ENCODE assay signal across 29 mouse cellular contexts in genomic region chr17:84217696-84218095, GRCm38 (mm10). TPM values are rescaled to one million over a fixed set of nuclear protein-coding genes. Genes with fewer than 3 reads are reported as not detected.
DNase-seq lines count a peak whose midpoint lies in the region; ATAC-seq and TF ChIP-seq lines count a peak whose summit lies in the region.
"Had no signal": no experiment of that assay in that cellular context is flagged by ENCODE, and none has a peak within 500 bp of the region (broad histone marks: within the 10 kb centered on the region; RNA-seq: fewer than 3 reads in every experiment).

No protein-coding gene starts in this region.

- DNase-seq in heart, embryonic 10.5 days (ENCODE audit: low spot score): no peak
- no peak for DNase-seq in heart, postnatal 10 days
- DNase-seq in liver, adult 2 months (ENCODE audit: extremely low read depth, low read depth, low spot score): peak; percentile 74
- DNase-seq in adipocyte (ENCODE audit: low spot score): peak; percentile 58
- DNase-seq in skeletal muscle tissue, adult 2 months (ENCODE audit: low read depth, low spot score): peak; percentile 48
- no peak for DNase-seq in thymus, postnatal 36 days
- DNase-seq: adrenal gland, adult 2 months; adrenal gland, postnatal 10 days; adrenal gland, postnatal 25 days; cerebellum, adult 11 months; cerebellum, adult 18-20 months; cerebellum, adult 8-10 months; cerebellum, adult 9-11 months; cerebellum, postnatal 14 days; cerebellum, postnatal 36 days; embryo, embryonic 11 days had no signal

- H3K4me1 ChIP-seq in heart, embryonic 10.5 days: 0 out of 2 replicates have a peak, but pooled peaks cover 5% of the 10 kb centered on the region
- H3K4me1 ChIP-seq in liver, adult 2 months (ENCODE audit: control insufficient read depth, insufficient read depth, low read length): peaks cover 16% of the 10 kb centered on the region
- H3K4me1 ChIP-seq in liver, embryonic 12.5 days: peaks cover 15% of the 10 kb centered on the region
- H3K4me1 ChIP-seq: embryonic facial prominence, embryonic 13.5 days; embryonic facial prominence, embryonic 15.5 days; forebrain, embryonic 10.5 days; forebrain, embryonic 12.5 days had no signal

- no peak for ATAC-seq in liver, embryonic 12.5 days
- ATAC-seq: activated CD4-positive, CD25-positive, alpha-beta regulatory T cell, adult 4 months; CD4-positive, CD25-positive, alpha-beta regulatory T cell, adult 4 months; forebrain, embryonic 14.5 days; forebrain, embryonic 16.5 days; Patski had no signal

- no peak for TF ChIP-seq POLR2A in liver, adult 2 months (IDR thresholded peaks at IDR 0.05; ENCODE audit: extremely low read depth, insufficient read depth, low read length)

- H3K4me3 ChIP-seq in heart, embryonic 10.5 days: no peak overlapping the region
- H3K4me3 ChIP-seq in liver, adult 2 months (ENCODE audit: insufficient read depth, low read depth, low read length): no peak overlapping the region
- H3K4me3 ChIP-seq in liver, embryonic 12.5 days: no peak overlapping the region
- H3K4me3 ChIP-seq: embryonic facial prominence, embryonic 13.5 days; embryonic facial prominence, embryonic 15.5 days; erythroblast, embryonic 14.5 days; forebrain, embryonic 10.5 days; forebrain, embryonic 12.5 days had no signal

- H3K36me3 ChIP-seq in heart, embryonic 10.5 days: peaks cover 44% of the 10 kb centered on the region
- H3K36me3 ChIP-seq in liver, adult 2 months (ENCODE audit: control insufficient read depth, insufficient read depth, low read length): peaks cover 2% of the 10 kb centered on the region; the same call in 1 of the 2 replicates
- peaks cover 53% of the 10 kb centered on the region for H3K36me3 ChIP-seq in liver, embryonic 12.5 days

- intact Hi-C loops in heart, postnatal 10 days (cut with DNase I): no loop called here

- no peaks in the 10 kb centered on the region for H3K9me3 ChIP-seq in heart, embryonic 10.5 days
- H3K9me3 ChIP-seq in liver, embryonic 12.5 days (replicated peaks): no peaks in the 10 kb centered on the region
- H3K9me3 ChIP-seq: embryonic facial prominence, embryonic 13.5 days; embryonic facial prominence, embryonic 15.5 days; forebrain, embryonic 10.5 days; forebrain, embryonic 12.5 days; G1E had no signal

- H3K27ac ChIP-seq in heart, embryonic 10.5 days: 0 out of 2 replicates have a peak overlapping the region, but pooled peaks have one; percentile 10
- H3K27ac ChIP-seq in liver, adult 2 months (replicated peaks; ENCODE audit: insufficient read depth, low read depth, low read length): peak overlapping the region; percentile 14; the same call in 1 of the 2 replicates
- no peak overlapping the region for H3K27ac ChIP-seq in liver, embryonic 12.5 days
- H3K27ac ChIP-seq: embryonic facial prominence, embryonic 13.5 days; embryonic facial prominence, embryonic 15.5 days; forebrain, embryonic 10.5 days; forebrain, embryonic 12.5 days had no signal

- H3K79me2 ChIP-seq in liver, adult 2 months (ENCODE audit: control insufficient read depth, insufficient read depth, low read length): no peaks in the 10 kb centered on the region

- no peak overlapping the region for H3K9ac ChIP-seq in liver, adult 2 months (ENCODE audit: low read depth, low read length)
- H3K9ac ChIP-seq in liver, embryonic 12.5 days: no peak overlapping the region
- H3K9ac ChIP-seq: embryonic facial prominence, embryonic 13.5 days; embryonic facial prominence, embryonic 15.5 days; forebrain, embryonic 12.5 days had no signal

- H3K4me2 ChIP-seq in liver, embryonic 12.5 days: no peak overlapping the region
- H3K4me2 ChIP-seq: embryonic facial prominence, embryonic 13.5 days; embryonic facial prominence, embryonic 15.5 days; forebrain, embryonic 12.5 days had no signal

- no peaks in the 10 kb centered on the region for H3K27me3 ChIP-seq in heart, embryonic 10.5 days (ENCODE audit: insufficient read depth, poor library complexity, severe bottlenecking)
- no peaks in the 10 kb centered on the region for H3K27me3 ChIP-seq in liver, adult 2 months (ENCODE audit: control insufficient read depth, insufficient read depth, low read length)
- no peaks in the 10 kb centered on the region for H3K27me3 ChIP-seq in liver, embryonic 12.5 days (replicated peaks)
- H3K27me3 ChIP-seq: CH12.LX; embryonic facial prominence, embryonic 13.5 days; embryonic facial prominence, embryonic 15.5 days; forebrain, embryonic 12.5 days; Patski had no signal

- TF ChIP-seq CTCF in liver, adult 2 months (IDR thresholded peaks at IDR 0.05; ENCODE audit: low read depth, low read length): no peak

- WGBS in heart, embryonic 10.5 days: 70% methylated on average over 3 of the region's 3 CpGs
- WGBS in liver, adult 2 months: 32% methylated on average over 3 of the region's 3 CpGs
- WGBS in liver, embryonic 12.5 days (ENCODE audit: insufficient replicate concordance): 69% methylated on average over 3 of the region's 3 CpGs

RNA-seq across cellular contexts. Expression of gene Zfp36l2, which starts 29.9 kb away (rescaled TPM):
- polyA plus RNA-seq in heart, embryonic 10.5 days (2016; fragmentation: Nextera tagmentation; extraction: Ambion mirVana): 5.2 and 10.4 TPM in 2 replicates
- 10 to 100 TPM; 36.9 to 42.5 TPM for total RNA-seq in heart, postnatal 10 days (2021)
- total RNA-seq in liver, adult 2 months (2014; rRNA removed): 18.7 and 22.3 TPM in 2 replicates
- 17.3 and 26.5 TPM in 2 replicates for polyA plus RNA-seq in liver, adult 2 months (2012; rRNA removed)
- polyA plus RNA-seq in liver, embryonic 12.5 days (2016; fragmentation: Nextera tagmentation; extraction: Ambion mirVana): 19.5 and 20.0 TPM in 2 replicates

Comparison
In these comparisons a context has a peak if more than half of its experiments do, and no peak if none do; other contexts are left out.
1. DNase-seq: peak in liver, adult 2 months (single experiment), adipocyte (single experiment) and skeletal muscle tissue, adult 2 months (single experiment); none in heart, embryonic 10.5 days (single experiment), heart, postnatal 10 days (0 of 2) and thymus, postnatal 36 days (0 of 2).